8 mouse cellular contexts compared by ENCODE assay signal in genomic region chr9:119937005-119937773, GRCm38 (mm10). TPM values are rescaled to one million over a fixed set of nuclear protein-coding genes. Genes with fewer than 3 reads are reported as not detected.
DNase-seq lines count a peak whose midpoint lies in the region; ATAC-seq lines count a peak whose summit lies in the region.

Gene Gorasp1 (minus strand): TSS chr9:119937565.
Gene Ttc21a (plus strand): TSS chr9:119937606.

- peak within 1 kb of the TSS; percentile 91 for H3K9ac ChIP-seq in hindbrain, embryonic 16.5 days (ENCODE audit: low read depth, low read length)

- no peaks in the 10 kb centered on the region for H3K27me3 ChIP-seq in hindbrain, embryonic 16.5 days (replicated peaks; ENCODE audit: control insufficient read depth, insufficient read depth, low read length)

- DNase-seq in WW6 (ENCODE audit: low read depth, low spot score): peak; percentile 67
- DNase-seq in cerebellum, postnatal 4 days (ENCODE audit: low spot score in 2 of 2): peak; percentile 87 to 95
- peak; percentile 95 for DNase-seq in gastrocnemius, adult 18-20 months (ENCODE audit: low spot score)
- peak; percentile 93 to 94 for DNase-seq in left cerebral cortex, adult 18-20 months (ENCODE audit: low spot score in 2 of 2)
- DNase-seq in right cerebral cortex, adult 18-20 months: peak; percentile 93
- peak; percentile 85 for DNase-seq in urinary bladder, postnatal 10 days (ENCODE audit: low spot score)

- H3K4me1 ChIP-seq in hindbrain, embryonic 16.5 days (ENCODE audit: control insufficient read depth, insufficient read depth, low read depth, low read length): peaks cover 10% of the 10 kb centered on the region

- H3K27ac ChIP-seq in hindbrain, embryonic 16.5 days (ENCODE audit: low read depth, low read length): peak within 1 kb of the TSS; percentile 73
- peak within 1 kb of the TSS; percentile 65 for H3K27ac ChIP-seq in macrophage

- H3K79me2 ChIP-seq in macrophage (ENCODE audit: inconsistent target): peaks cover 22% of the 10 kb centered on the region; the same call in 1 of the 2 replicates

- peak within 1 kb of the TSS; percentile 89 for H3K4me2 ChIP-seq in hindbrain, embryonic 16.5 days (ENCODE audit: low read length)

- 1% methylated on average over 40 of the region's 40 CpGs for WGBS in hindbrain, embryonic 16.5 days
- WGBS in macrophage (ENCODE audit: missing documents): under 1% methylated on average over 36 of the region's 40 CpGs

- H3K9me3 ChIP-seq in hindbrain, embryonic 16.5 days (ENCODE audit: control insufficient read depth, low read length): no peaks in the 10 kb centered on the region

- H3K4me3 ChIP-seq in hindbrain, embryonic 16.5 days (ENCODE audit: low read length): peak within 1 kb of the TSS; percentile 71
- H3K4me3 ChIP-seq in macrophage (ENCODE audit: inconsistent target): peak within 1 kb of the TSS; percentile 81

- H3K36me3 ChIP-seq in hindbrain, embryonic 16.5 days (ENCODE audit: control insufficient read depth, insufficient read depth, low read length): no peaks in the 10 kb centered on the region
- H3K36me3 ChIP-seq in macrophage (ENCODE audit: inconsistent target): no peaks in the 10 kb centered on the region

- ATAC-seq in hindbrain, embryonic 16.5 days: peak; percentile 95

RNA-seq across cellular contexts. Expression of gene Gorasp1, which starts in this region (rescaled TPM):
- 10 to 100 TPM; 21.0 to 21.6 TPM for total RNA-seq in gastrocnemius, adult 18-20 months (2021)
- 33.1 and 36.0 TPM in 2 replicates for polyA plus RNA-seq in hindbrain, embryonic 16.5 days (2015; fragmentation: Nextera tagmentation; extraction: Ambion mirVana)
- total RNA-seq in left cerebral cortex, adult 18-20 months (2021): 10 to 100 TPM; 37.1 to 38.2 TPM
- total RNA-seq in macrophage (2018; cell fraction: chromatin; rRNA removed): 10 to 100 TPM in 11 of 26 experiments, 1 to 10 TPM in 15; 1.7 to 16.2 (median 8.2) TPM
- total RNA-seq in macrophage (2018; cell fraction: cytosol; rRNA removed): 10 to 100 TPM in 14 of 26 experiments, 1 to 10 TPM in 12; 4.2 to 15.1 (median 10.6) TPM
- 10 to 100 TPM in 9 of 26 experiments, 1 to 10 TPM in 17; 2.4 to 24.8 (median 6.7) TPM for total RNA-seq in macrophage (2018; cell fraction: nucleus; rRNA removed)
- polyA plus RNA-seq in macrophage (2018): 5.6 to 12.2 TPM (median 9.6 TPM) in 3 replicates

RNA-seq across cellular contexts. Expression of gene Ttc21a, which starts in this region (rescaled TPM):
- not detected for total RNA-seq in gastrocnemius, adult 18-20 months (2021)
- polyA plus RNA-seq in hindbrain, embryonic 16.5 days (2015; fragmentation: Nextera tagmentation; extraction: Ambion mirVana): 1.1 and 1.4 TPM in 2 replicates
- total RNA-seq in left cerebral cortex, adult 18-20 months (2021): under 1 TPM; 0.19 to 0.49 TPM
- total RNA-seq in macrophage (2018; cell fraction: chromatin; rRNA removed): 1 to 10 TPM in 15 of 26 experiments, under 1 TPM in 11; 0.25 to 7.3 (median 1.7) TPM
- 1 to 10 TPM in 4 of 26 experiments, under 1 TPM in 22; 0.03 to 1.3 (median 0.32) TPM for total RNA-seq in macrophage (2018; cell fraction: cytosol; rRNA removed)
- total RNA-seq in macrophage (2018; cell fraction: nucleus; rRNA removed): 1 to 10 TPM in 13 of 26 experiments, under 1 TPM in 13; 0.27 to 4.3 (median 0.97) TPM
- 0.05 to 0.09 TPM (median 0.06 TPM) in 3 replicates for polyA plus RNA-seq in macrophage (2018)

Comparison
In these comparisons a context has a peak if more than half of its experiments do, and no peak if none do; other contexts are left out.
1. Peak in every context shown above with its lines: DNase-seq, ATAC-seq, H3K4me3 ChIP-seq and H3K27ac ChIP-seq.